In the genomic region with DNA sequence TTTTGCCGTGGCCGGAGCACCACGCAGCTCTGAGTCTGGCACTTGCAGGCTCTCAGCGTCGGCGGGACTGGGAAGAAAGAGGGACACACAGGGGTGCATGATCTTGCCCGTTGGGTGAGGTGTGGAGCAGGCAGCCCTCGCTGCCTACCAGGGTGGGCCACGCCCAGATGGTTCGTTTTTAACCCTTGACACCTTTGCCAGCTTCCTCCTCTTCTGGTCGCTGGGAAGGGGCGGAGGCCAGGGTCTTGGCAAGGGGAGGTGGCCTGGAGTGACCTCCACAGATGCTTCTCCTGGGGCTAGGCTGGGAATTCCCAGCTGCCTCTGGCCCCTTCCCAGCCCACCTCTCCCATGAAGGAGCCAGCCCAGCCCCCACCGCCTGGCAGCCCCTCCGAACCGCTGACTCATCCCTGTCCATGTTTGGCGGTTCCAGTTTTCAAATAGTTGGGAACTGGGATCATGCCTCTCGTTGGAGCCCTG, we compare ENCODE assay signal across 8 mouse cellular contexts. TPM values are rescaled to one million over a fixed set of nuclear protein-coding genes. Genes with fewer than 3 reads are reported as not detected.
DNase-seq lines count a peak whose midpoint lies in the region; ATAC-seq lines count a peak whose summit lies in the region.

No protein-coding gene starts in this region.

- 0 out of 2 replicates have a peak overlapping the region, but pooled peaks have one; percentile 8 for H3K4me3 ChIP-seq in embryonic facial prominence, embryonic 14.5 days (ENCODE audit: low read depth, low read length)
- H3K4me3 ChIP-seq in liver, embryonic 15.5 days (replicated peaks), result no peak overlapping the region

- intact Hi-C loops in left cerebral cortex, postnatal 4 days (cut with DNase I), result no loop called here
- intact Hi-C loops in left cerebral cortex, postnatal 14 days (cut with DNase I), result no loop called here
- intact Hi-C loops in heart, postnatal 10 days (cut with DNase I), result no loop called here

- H3K9ac ChIP-seq in embryonic facial prominence, embryonic 14.5 days (ENCODE audit: low read depth, low read length), result peak overlapping the region; percentile 45
- no peak overlapping the region for H3K9ac ChIP-seq in liver, embryonic 15.5 days

- ATAC-seq in embryonic facial prominence, embryonic 14.5 days (ENCODE audit: low read depth), result 0 out of 2 replicates have a peak, but pooled peaks have one; percentile 7
- ATAC-seq in liver, embryonic 15.5 days (ENCODE audit: insufficient read depth), result no peak

- no peaks in the 10 kb centered on the region for H3K36me3 ChIP-seq in embryonic facial prominence, embryonic 14.5 days (ENCODE audit: control insufficient read depth, insufficient read depth, low read length)
- H3K36me3 ChIP-seq in liver, embryonic 15.5 days (replicated peaks), result no peaks in the 10 kb centered on the region

- H3K27ac ChIP-seq in embryonic facial prominence, embryonic 14.5 days (replicated peaks; ENCODE audit: low read depth, low read length), result peak overlapping the region; percentile 69
- H3K27ac ChIP-seq in liver, embryonic 15.5 days (replicated peaks), result no peak overlapping the region

- peak; percentile 48 for DNase-seq in left cerebral cortex, postnatal 4 days
- DNase-seq in left cerebral cortex, postnatal 14 days (ENCODE audit: low spot score in 2 of 2), result no peak
- DNase-seq in embryonic facial prominence, embryonic 14.5 days (ENCODE audit: low spot score), result no peak
- DNase-seq in heart, postnatal 10 days, result peak; percentile 89 to 90
- DNase-seq in testis, postnatal 14 days (ENCODE audit: low spot score), result peak; percentile 35
- no peak for DNase-seq in ovary, postnatal 14 days (ENCODE audit: low spot score)
- no peak for DNase-seq in layer of hippocampus, adult 8-10 months (ENCODE audit: low spot score in 2 of 2)

- H3K4me2 ChIP-seq in embryonic facial prominence, embryonic 14.5 days (ENCODE audit: low read depth, low read length), result peak overlapping the region; percentile 44
- H3K4me2 ChIP-seq in liver, embryonic 15.5 days, result peak overlapping the region; percentile 18

- no peaks in the 10 kb centered on the region for H3K27me3 ChIP-seq in embryonic facial prominence, embryonic 14.5 days (replicated peaks; ENCODE audit: control insufficient read depth, insufficient read depth, low read length)
- H3K27me3 ChIP-seq in liver, embryonic 15.5 days, result no peaks in the 10 kb centered on the region

- H3K9me3 ChIP-seq in embryonic facial prominence, embryonic 14.5 days (ENCODE audit: control insufficient read depth, low read length), result no peaks in the 10 kb centered on the region
- H3K9me3 ChIP-seq in liver, embryonic 15.5 days (replicated peaks), result no peaks in the 10 kb centered on the region

- H3K4me1 ChIP-seq in embryonic facial prominence, embryonic 14.5 days (ENCODE audit: control insufficient read depth, insufficient read depth, low read length), result peaks cover 75% of the 10 kb centered on the region
- H3K4me1 ChIP-seq in liver, embryonic 15.5 days (replicated peaks), result peaks cover 65% of the 10 kb centered on the region

- WGBS in embryonic facial prominence, embryonic 14.5 days, result 21% methylated on average over 17 of the region's 17 CpGs
- 31% methylated on average over 16 of the region's 17 CpGs for WGBS in liver, embryonic 15.5 days (ENCODE audit: insufficient replicate concordance)

RNA-seq across cellular contexts. Expression of gene Hspg2, which starts 8.2 kb away (rescaled TPM):
- total RNA-seq in left cerebral cortex, postnatal 4 days (2021), result 10 to 100 TPM; 14.9 to 15.0 TPM
- 10 to 100 TPM; 11.6 to 12.9 TPM for total RNA-seq in left cerebral cortex, postnatal 14 days (2021)
- 64.8 and 67.2 TPM in 2 replicates for polyA plus RNA-seq in embryonic facial prominence, embryonic 14.5 days (2014; fragmentation: Nextera tagmentation; extraction: Ambion mirVana)
- total RNA-seq in heart, postnatal 10 days (2021), result 100 to 1,000 TPM; 524 to 560 TPM
- 3.9 and 5.1 TPM in 2 replicates for polyA plus RNA-seq in liver, embryonic 15.5 days (2015; fragmentation: Nextera tagmentation; extraction: Ambion mirVana)
- 1 to 10 TPM; 4.2 to 6.1 (median 5.6) TPM for total RNA-seq in layer of hippocampus, adult 8-10 months (2022)

RNA-seq across cellular contexts. Expression of gene 1700013G24Rik, which starts 23.7 kb away (rescaled TPM):
- total RNA-seq in left cerebral cortex, postnatal 4 days (2021), result not detected
- total RNA-seq in left cerebral cortex, postnatal 14 days (2021), result not detected
- 0.17 and 0.46 TPM in 2 replicates for polyA plus RNA-seq in embryonic facial prominence, embryonic 14.5 days (2014; fragmentation: Nextera tagmentation; extraction: Ambion mirVana)
- not detected for total RNA-seq in heart, postnatal 10 days (2021)
- not detected in 2 replicates for polyA plus RNA-seq in liver, embryonic 15.5 days (2015; fragmentation: Nextera tagmentation; extraction: Ambion mirVana)
- not detected for total RNA-seq in layer of hippocampus, adult 8-10 months (2022)

RNA-seq across cellular contexts. Expression of gene Cela3b, which starts 46.5 kb away (rescaled TPM):
- total RNA-seq in left cerebral cortex, postnatal 4 days (2021), result not detected
- not detected for total RNA-seq in left cerebral cortex, postnatal 14 days (2021)
- 0.30 and 0.56 TPM in 2 replicates for polyA plus RNA-seq in embryonic facial prominence, embryonic 14.5 days (2014; fragmentation: Nextera tagmentation; extraction: Ambion mirVana)
- not detected for total RNA-seq in heart, postnatal 10 days (2021)
- 0.18 and 1.0 TPM in 2 replicates for polyA plus RNA-seq in liver, embryonic 15.5 days (2015; fragmentation: Nextera tagmentation; extraction: Ambion mirVana)
- total RNA-seq in layer of hippocampus, adult 8-10 months (2022), result not detected

Comparison
In these comparisons a context has a peak if more than half of its experiments do, and no peak if none do; other contexts are left out.
1. DNase-seq: peak in left cerebral cortex, postnatal 4 days (single experiment), heart, postnatal 10 days (2 of 2) and testis, postnatal 14 days (single experiment); none in left cerebral cortex, postnatal 14 days (0 of 2), embryonic facial prominence, embryonic 14.5 days (single experiment), ovary, postnatal 14 days (single experiment) and layer of hippocampus, adult 8-10 months (0 of 2).
2. RNA of gene Hspg2, which starts 8.2 kb away (total RNA-seq): 524 to 560 TPM in heart, postnatal 10 days; 14.9 to 15.0 TPM in left cerebral cortex, postnatal 4 days, 11.6 to 12.9 TPM in left cerebral cortex, postnatal 14 days and 4.2 to 6.1 TPM in layer of hippocampus, adult 8-10 months; every median in the first group is over 10 times any median in the second.